Mouse (Mus musculus): ENCODE data around the gene Fgd1. TPM values are rescaled to one million over a fixed set of nuclear protein-coding genes. Genes with fewer than 3 reads are reported as not detected.

Gene Fgd1
- total RNA-seq, 2 experiments from 2014 or later = 2.0 to 2.1 TPM

GRCm38 (mm10) chrX:151076941-151077485 lies 31.1 kb downstream of the Fgd1 start:
- intact Hi-C loops (cut with DNase I) = no loop called here
- no peak for DNase-seq

GRCm38 (mm10) chrX:151085599-151085998 lies 39.6 kb downstream of the Fgd1 start:
- intact Hi-C loops (cut with DNase I) = no loop called here
- no peak for DNase-seq

- DNase-seq = no peak
- intact Hi-C loops (cut with DNase I) = no loop called here
These were observed 41.5 kb downstream of the Fgd1 start for GRCm38 (mm10) chrX:151087418-151087817.

GRCm38 (mm10) chrX:151096171-151097058 lies 50.5 kb downstream of the Fgd1 start, which contains the start of gene Tsr2:
Gene Tsr2 (minus strand): TSS chrX:151096543.
- intact Hi-C loops (cut with DNase I) = loop anchor here (10.0 kb wide), 1 partner anchor 132 kb away; no protein-coding TSS in a partner anchor
- peak; percentile 38 to 47 for DNase-seq

GRCm38 (mm10) chrX:151107301-151108067 lies 61.5 kb downstream of the Fgd1 start:
- intact Hi-C loops (cut with DNase I) = no loop called here
- no peak for DNase-seq

GRCm38 (mm10) chrX:151116795-151117194 lies 70.8 kb downstream of the Fgd1 start:
- peak in 1 of 2 experiments; percentile 3 for DNase-seq
- intact Hi-C loops (cut with DNase I) = loop anchor here (5.0 to 10.0 kb wide), 3 partner anchors 159 to 604 kb away; no protein-coding TSS in a partner anchor

GRCm38 (mm10) chrX:151117432-151117831 lies 71.5 kb downstream of the Fgd1 start:
- intact Hi-C loops (cut with DNase I) = loop anchor here (5.0 to 10.0 kb wide), 3 partner anchors 160 to 605 kb away; no protein-coding TSS in a partner anchor
- DNase-seq = no peak

GRCm38 (mm10) chrX:151123933-151124332 lies 78.0 kb downstream of the Fgd1 start:
- DNase-seq = no peak
- intact Hi-C loops (cut with DNase I) = no loop called here

- no peak for DNase-seq
- intact Hi-C loops (cut with DNase I) = no loop called here
These were observed 84.5 kb downstream of the Fgd1 start for GRCm38 (mm10) chrX:151130493-151130892.

- intact Hi-C loops (cut with DNase I) = no loop called here
These were observed 86.8 kb downstream of the Fgd1 start for GRCm38 (mm10) chrX:151132785-151133184.

More at GRCm38 (mm10) chrX:151132785-151133184, 86.8 kb downstream of the Fgd1 start:
- DNase-seq = no peak

Other genes starting within 250 kb of the Fgd1 start
- gene Maged2, start 231.8 kb upstream of the Fgd1 start, total RNA-seq (2021) = 10 to 100 TPM; 18.4 to 20.9 TPM
- 10 to 100 TPM; 28.0 to 36.6 TPM for gene Gnl3l, start 28.8 kb upstream of the Fgd1 start, total RNA-seq (2021)
- gene Tsr2, start 50.4 kb downstream of the Fgd1 start, total RNA-seq (2021) = 1 to 10 TPM; 5.6 to 6.4 TPM
- gene Wnk3, start 151.9 kb downstream of the Fgd1 start, total RNA-seq (2021) = under 1 TPM; 0.59 to 0.69 TPM

All from gastrocnemius, postnatal 36 days (tissue).